Mouse (Mus musculus): Measurements from ENCODE around the gene Sf3a1. TPM values are rescaled to one million over a fixed set of nuclear protein-coding genes. Genes with fewer than 3 reads are reported as not detected.
"Not testable (repeated sequence)": the region's sequence is repeated elsewhere in the genome, so short reads cannot be mapped to it uniquely, and the experiment has no call there.

The Sf3a1 gene
- 10 to 100 TPM; 25.8 to 34.5 (median 30.4) TPM for total RNA-seq (2022)

- peak; percentile 94 for DNase-seq (ENCODE audit: low spot score)
These were observed at the start of gene Sf3a1, which contains the start of gene Ccdc157 for GRCm38 (mm10) chr11:4159808-4160708. Sf3a1 (plus strand) TSS chr11:4160350. Ccdc157 (minus strand) TSS chr11:4160293.

- no peak for DNase-seq (ENCODE audit: low spot score)
These were observed 48.1 kb upstream of the Sf3a1 start for GRCm38 (mm10) chr11:4112033-4112432.

GRCm38 (mm10) chr11:4112861-4113260 is 47.3 kb upstream of the Sf3a1 start:
- no peak for DNase-seq (ENCODE audit: low spot score)

- no peak for DNase-seq (ENCODE audit: low spot score)
These were observed 46.7 kb upstream of the Sf3a1 start for GRCm38 (mm10) chr11:4113496-4113895.

- DNase-seq (ENCODE audit: low spot score), result no peak
These were observed 46.2 kb upstream of the Sf3a1 start for GRCm38 (mm10) chr11:4113970-4114369.

GRCm38 (mm10) chr11:4114541-4114940 is 45.6 kb upstream of the Sf3a1 start:
- DNase-seq (ENCODE audit: low spot score), result not testable (repeated sequence)

GRCm38 (mm10) chr11:4115407-4115806 is 44.7 kb upstream of the Sf3a1 start:
- no peak for DNase-seq (ENCODE audit: low spot score)

- DNase-seq (ENCODE audit: low spot score), result no peak
These were observed 43.5 kb upstream of the Sf3a1 start for GRCm38 (mm10) chr11:4116458-4117141.

GRCm38 (mm10) chr11:4117372-4118071 is 42.6 kb upstream of the Sf3a1 start:
- no peak for DNase-seq (ENCODE audit: low spot score)

- DNase-seq (ENCODE audit: low spot score), result peak; percentile 42
These were observed 41.8 kb upstream of the Sf3a1 start for GRCm38 (mm10) chr11:4118081-4118921.

- no peak for DNase-seq (ENCODE audit: low spot score)
These were observed 40.5 kb upstream of the Sf3a1 start for GRCm38 (mm10) chr11:4119635-4120034.

GRCm38 (mm10) chr11:4121691-4122090 is 38.5 kb upstream of the Sf3a1 start:
- DNase-seq (ENCODE audit: low spot score), result no peak

- DNase-seq (ENCODE audit: low spot score), result no peak
These were observed 37.9 kb upstream of the Sf3a1 start for GRCm38 (mm10) chr11:4122226-4122625.

GRCm38 (mm10) chr11:4122742-4123579 is 37.2 kb upstream of the Sf3a1 start, which contains the start of gene Sec14l2:
Sec14l2 (minus strand) TSS chr11:4123415.
- no peak for DNase-seq (ENCODE audit: low spot score)

GRCm38 (mm10) chr11:4123922-4124321 is 36.2 kb upstream of the Sf3a1 start:
- no peak for DNase-seq (ENCODE audit: low spot score)

GRCm38 (mm10) chr11:4127059-4127458 is 33.1 kb upstream of the Sf3a1 start:
- DNase-seq (ENCODE audit: low spot score), result no peak

- not testable (repeated sequence) for DNase-seq (ENCODE audit: low spot score)
These were observed 31.7 kb upstream of the Sf3a1 start for GRCm38 (mm10) chr11:4128461-4128860.

GRCm38 (mm10) chr11:4133450-4133849 is 26.7 kb upstream of the Sf3a1 start:
- no peak for DNase-seq (ENCODE audit: low spot score)

GRCm38 (mm10) chr11:4134400-4134799 is 25.8 kb upstream of the Sf3a1 start:
- DNase-seq (ENCODE audit: low spot score), result no peak
